Mouse (Mus musculus) right cerebral cortex, postnatal 4 days (tissue): Measurements from ENCODE around the gene Ebf4.

ENCODE experiments used
- DNase-seq: peaks from one replicate; pipeline ENCODE4 v3.0.0-alpha.2; 2022

Gene Ebf4

DNA sequence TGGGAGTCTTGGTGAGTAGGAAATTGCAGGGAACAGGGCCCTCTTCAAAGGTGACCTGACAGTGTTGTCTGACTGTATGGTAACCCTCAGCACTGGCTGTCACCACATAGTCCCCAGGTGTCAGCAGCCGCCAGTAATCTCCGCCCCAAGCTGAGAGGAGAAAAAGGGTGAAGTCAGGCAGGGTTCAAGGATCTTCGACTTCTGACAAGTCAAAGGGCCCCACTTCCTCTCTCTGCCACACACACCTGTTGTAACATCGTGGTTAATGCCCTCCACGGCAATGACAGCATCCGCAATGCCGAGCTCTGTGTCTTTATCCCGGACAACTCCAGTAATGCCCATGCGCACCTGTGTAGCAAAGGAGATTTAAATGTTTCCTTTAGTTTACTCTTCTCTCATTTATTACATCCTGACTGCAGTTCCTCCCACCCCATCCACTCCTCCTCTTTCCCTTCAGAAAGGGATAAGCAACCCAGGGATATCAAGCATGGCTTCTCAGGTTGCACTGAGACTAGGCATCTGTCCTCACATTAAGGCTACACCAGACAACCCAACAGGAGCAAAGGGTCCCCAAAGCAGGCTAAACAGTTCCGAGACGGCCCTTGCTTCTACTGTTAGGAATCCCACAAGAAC lies 96.1 kb downstream of the Ebf4 start:
- no peak for DNase-seq

DNA sequence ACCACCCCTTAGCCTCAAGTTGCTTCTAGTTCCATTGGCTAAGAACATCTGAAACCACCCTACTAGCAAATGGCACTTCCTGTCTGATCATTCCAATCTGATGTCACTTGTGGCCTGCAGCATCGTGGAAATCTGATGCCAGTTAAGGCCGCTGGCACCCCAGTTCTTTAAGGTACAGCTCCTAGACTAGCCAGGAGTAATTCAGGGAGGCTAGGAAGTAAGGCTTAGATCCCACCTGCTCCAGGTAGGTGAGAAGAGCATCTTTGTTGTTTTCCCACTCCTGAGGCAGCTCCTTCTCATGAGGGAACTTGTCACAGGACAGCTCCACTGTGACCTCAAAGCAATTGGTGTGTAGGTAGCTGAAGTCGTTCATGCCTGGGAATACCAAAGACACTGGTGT lies 97.9 kb downstream of the Ebf4 start:
- DNase-seq, result no peak

DNA sequence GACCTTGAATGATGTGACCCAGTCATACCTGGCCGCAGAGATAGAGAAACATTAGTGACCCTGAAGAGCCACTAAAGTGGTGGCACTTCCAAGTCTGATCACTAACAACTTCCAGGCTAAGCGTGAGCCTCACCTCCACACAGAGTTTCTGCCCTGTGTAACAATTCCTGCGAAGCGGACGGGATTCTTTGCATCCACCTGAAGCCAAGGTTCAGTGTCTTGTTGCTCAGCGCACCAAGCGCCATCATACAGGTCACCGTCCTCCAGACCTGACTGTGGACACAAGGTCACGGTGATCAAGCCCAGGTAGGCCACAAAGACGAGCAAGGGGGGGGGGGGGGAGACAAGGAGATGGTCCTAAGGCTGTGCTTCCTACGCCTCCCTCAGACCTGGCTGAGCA lies 100.7 kb downstream of the Ebf4 start:
- no peak for DNase-seq

DNA sequence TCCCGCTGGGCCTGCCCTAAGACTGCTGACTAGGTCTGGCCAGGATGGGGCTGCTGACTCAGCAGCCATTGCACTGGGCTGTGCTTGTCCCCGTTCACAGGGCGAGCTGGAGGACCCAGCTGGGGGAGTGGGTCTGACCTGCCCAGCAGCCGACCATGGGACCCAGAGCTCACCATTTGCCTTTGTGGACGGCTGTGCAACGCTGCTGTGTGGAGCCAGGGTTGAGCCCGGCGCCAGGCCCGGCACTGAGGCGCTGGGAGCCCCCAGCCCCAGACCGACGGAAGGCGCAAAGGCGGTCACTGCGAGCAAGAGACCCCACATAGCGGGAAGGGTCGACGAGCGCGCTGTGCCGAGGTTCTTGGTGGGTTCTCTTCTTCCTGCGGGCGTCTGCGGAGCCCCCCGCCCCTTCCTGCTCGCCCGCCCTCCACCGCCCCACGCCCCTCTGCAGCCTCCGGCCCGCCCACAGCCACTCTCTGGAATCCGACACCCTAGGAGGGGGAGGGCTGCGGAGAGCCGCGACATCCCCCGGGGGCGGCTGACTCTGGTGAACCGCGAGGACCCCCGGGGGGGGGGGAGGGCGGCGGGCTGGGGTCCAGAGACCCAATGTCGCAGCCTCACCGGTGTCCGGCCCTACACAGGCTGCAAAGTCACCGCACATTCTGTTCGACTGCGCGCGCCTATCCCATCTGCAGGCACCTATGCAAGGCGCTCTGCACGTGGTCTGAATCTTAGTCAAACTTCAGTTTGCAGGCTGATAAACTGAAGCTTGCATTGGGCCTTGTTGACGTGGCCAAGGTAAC lies 102.4 kb downstream of the Ebf4 start, which contains the start of gene Cpxm1:
Gene Cpxm1 (minus strand): TSS at position 389 of the 800 bp plus-strand sequence.
- peak; percentile 38 for DNase-seq

DNA sequence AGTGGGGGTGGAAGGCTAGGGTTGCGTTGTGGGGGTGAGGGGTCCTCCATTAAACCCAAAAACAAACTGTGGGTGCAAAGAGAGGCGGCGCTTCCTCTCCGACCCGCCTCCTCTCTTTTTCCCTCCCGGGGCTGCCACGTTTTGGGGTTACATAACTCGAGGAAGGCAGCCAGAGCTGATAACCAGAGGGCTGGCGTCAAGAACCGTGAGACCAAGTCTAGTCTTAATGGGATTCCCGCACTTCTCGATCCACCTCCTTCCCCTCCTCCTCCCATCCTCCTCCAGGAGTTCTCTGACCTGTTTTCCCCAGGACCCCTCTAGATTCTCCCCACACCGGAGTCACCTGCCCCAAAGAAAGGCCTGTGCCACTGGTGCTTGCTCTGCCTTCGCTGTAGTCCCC lies 103.1 kb downstream of the Ebf4 start:
- DNase-seq, result no peak

DNA sequence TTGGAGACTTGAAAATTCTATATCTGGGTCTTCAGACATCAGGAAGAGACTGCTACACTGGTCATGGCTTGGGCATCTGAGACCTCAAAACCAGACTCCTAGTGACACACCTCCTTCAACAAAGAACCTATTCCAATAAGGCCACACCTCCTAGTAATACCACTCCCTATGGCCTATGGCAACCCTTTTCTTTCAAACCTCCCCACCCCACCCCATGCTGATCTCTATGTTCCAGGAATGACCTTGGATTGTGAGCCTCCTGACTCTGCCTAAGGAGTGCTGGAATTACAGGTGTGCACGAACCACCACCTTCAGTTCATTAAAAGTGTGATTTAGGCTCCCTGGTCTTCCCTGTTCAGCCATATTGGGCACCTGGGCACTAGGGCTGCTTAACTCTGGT lies 105.1 kb downstream of the Ebf4 start:
- no peak for DNase-seq

DNA sequence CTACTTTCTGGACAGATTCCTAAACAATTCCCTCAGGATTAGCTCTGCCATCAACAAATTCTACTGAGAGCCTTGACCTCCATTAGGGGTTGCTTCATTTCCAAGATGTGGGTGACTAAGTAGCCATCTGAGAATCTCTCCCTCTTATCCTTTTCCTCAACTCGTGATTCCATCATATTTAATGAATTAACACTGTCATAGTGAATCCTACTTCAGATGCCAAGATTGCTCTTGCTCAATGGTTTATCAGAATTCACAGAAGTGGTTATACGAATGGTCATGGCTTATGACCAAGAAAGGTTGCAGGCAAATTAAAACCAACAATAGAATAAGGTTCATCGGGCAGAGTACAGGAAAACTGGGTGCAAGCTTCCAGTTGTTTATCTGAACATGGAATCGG lies 106.9 kb downstream of the Ebf4 start:
- no peak for DNase-seq

DNA sequence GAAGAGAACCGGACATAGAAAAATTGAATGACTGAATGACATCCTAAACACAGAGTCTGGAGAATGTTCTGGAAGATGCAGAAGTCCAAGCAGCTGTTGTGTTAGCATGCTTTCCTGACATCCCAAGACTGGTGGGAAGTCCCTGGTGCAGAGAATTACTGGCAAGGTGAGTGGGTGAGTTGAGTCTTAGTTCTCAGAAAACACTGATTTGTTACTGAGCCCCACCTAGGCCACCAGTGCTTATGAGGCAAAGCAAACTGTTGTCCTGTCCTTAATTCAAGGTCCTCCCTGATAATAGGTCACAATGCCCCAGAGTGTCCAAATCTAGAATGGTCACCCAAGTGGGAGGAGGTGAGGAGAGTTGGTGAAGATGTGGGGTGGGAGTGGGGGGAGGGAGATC lies 110.0 kb downstream of the Ebf4 start, which contains the start of the genes Gm28372 and 1700020A23Rik:
Gene Gm28372 (plus strand): TSS at position 301 of the 400 bp plus-strand sequence.
Gene 1700020A23Rik (plus strand): TSS at position 321 of the 400 bp plus-strand sequence.
- DNase-seq, result no peak

DNA sequence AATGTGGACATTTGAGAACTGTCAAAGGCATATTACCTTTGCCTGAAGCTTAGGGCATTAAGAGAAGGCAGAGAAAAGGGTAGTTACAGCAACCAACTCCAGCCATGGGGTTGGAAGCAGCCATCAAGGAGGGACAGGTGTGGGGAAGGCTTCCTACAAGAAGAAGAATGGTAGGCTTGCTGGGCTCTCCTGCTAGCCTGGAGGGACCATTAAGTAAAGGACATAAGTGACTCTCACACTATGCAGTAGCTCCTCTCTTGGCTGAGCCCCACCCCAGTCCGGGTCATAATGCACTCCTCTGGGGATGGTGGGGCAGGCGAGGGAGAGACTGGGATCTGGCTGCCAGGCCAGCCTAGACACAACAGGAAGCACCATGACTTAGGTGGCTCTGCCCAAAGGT lies 111.2 kb downstream of the Ebf4 start, which contains the start of gene Tmem239:
Gene Tmem239 (plus strand): TSS at position 301 of the 400 bp plus-strand sequence.
- DNase-seq, result no peak

DNA sequence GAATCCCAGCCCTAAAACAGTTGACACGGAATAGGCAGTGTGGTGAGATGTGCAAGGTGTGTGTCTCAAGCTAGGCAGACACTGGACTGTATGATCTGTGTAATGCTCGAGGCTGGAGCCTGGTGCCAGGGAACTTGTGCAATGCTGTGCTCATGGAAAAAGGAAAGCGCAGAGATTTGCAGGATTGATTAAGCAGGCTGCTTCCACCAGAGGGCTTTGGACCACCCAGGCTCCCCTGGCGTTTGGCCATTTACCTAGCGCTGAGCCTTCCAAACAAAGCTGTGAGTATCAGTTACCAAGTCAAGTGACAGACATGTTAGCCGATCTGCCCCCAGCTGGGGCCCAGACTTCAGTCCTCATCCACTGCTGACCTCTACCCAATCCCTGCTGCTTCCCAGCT lies 113.2 kb downstream of the Ebf4 start:
- DNase-seq, result no peak

DNA sequence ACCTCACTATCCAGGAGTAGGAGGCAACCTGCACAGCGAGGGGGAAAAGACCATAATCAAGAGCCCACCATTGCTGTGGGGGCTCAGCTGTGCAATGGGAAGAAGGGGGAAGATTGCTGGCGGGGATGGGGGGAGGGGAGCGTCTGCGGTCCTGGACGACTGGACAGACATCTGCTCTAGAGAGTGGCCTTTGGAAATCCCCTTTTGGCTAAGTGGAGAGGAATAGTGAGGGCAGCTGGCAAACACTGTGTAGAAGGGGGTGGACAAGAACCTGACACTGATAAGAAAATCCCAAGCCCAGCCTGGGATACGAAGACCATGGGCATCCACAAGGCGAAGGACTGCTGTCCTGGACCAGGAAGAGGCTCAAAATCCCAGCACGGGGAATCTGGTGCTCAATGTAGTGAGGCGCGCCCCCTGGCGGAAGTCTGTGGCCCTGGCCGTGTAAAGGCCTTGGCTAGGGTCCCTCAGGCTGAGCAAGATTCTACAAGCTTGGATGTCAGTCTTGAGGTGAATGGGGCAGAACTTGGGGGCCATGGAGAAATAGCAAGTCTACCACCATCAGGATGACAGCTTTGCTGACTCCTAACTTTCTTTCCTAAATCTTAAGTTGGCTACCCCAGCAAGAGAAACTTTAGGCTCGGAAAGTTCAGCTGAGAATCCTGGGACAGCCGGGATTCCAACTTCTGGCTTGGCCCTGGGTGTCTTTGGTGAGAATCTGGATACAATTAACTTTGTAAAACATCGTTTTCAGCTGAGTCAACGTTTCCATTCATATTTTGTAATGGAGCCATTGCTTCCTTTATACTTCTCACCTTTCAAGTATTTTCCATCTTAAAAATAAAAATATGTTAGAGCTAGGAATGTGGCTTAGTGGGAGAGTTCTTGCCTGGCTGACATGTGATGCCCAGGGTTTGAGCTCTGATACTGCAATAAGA lies 116.9 kb downstream of the Ebf4 start:
- peak; percentile 88 for DNase-seq

DNA sequence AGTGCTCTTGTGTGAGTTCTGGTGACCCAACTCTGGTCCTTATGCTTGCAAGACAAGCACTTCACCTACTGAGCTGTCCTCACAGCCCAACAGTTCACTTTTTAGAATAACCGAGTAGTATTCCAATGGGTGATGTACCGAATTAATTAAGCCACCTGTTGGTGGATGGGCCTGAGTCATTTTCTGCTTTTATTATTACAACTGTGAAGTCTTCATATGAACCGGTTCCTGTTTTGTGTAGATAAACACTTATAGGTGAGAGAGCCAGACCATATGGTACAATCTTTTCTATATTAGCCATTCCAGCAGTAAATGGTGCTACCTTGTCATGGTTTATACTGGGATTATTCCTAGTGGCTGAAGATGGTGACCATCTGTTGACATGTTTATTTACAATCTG lies 117.8 kb downstream of the Ebf4 start:
- DNase-seq, result no peak

DNA sequence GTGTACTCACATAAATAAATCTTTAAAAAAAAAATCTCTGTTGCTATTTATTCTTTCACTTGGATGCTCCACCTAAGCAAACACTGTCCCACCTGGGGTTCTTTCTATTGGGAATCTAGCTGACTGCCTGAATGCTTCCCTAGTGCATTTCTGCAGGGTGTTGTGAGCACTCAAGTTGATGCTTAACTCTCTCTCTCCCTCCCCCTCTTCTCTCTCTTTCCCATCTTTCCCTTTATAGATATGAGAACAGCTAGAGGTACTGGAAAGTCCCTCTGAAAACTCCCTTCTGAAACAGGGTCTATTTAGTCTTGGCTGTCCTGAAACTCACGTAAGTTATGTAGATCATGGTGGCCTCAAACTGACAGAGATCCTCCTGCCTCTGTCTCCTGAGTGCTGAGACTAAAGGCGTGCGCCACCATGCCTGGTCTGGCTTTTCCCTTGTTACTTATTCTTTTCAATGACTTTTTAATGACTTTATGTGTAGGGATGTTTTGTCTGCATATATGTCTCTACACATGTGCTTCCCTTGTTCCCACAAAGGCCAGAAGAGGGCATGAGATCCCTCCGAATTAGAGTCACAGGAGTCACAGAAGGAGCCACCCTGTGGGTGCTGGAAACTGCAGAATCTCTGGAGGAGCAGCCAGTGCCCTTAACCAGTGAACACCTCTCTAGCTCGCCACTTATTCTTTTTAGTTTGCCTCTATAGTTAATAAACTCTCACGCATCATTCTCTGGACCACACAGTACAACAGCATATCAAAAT lies 119.3 kb downstream of the Ebf4 start:
- DNase-seq, result no peak
